Mouse (Mus musculus): ENCODE data around the gene Aak1.
A peak's percentile ranks its signal among the peaks of the same experiment; 100 is the strongest.
"Not testable (repeated sequence)": the region's sequence is repeated elsewhere in the genome, so short reads cannot be mapped to it uniquely, and the experiment has no call there.

The Aak1 gene

GRCm38 (mm10) chr6:87031310-87031709 lies 182.0 kb downstream of the Aak1 start:
- DNase-seq = not testable (repeated sequence)

GRCm38 (mm10) chr6:87032401-87032800 lies 183.1 kb downstream of the Aak1 start:
- no peak for DNase-seq

- no peak for DNase-seq
Measured at GRCm38 (mm10) chr6:87034395-87034794, 185.1 kb downstream of the Aak1 start.

GRCm38 (mm10) chr6:87037826-87038620 lies 188.7 kb downstream of the Aak1 start:
- DNase-seq = no peak

- DNase-seq = no peak
Measured at GRCm38 (mm10) chr6:87039161-87039560, 189.8 kb downstream of the Aak1 start.

GRCm38 (mm10) chr6:87040971-87041370 lies 191.7 kb downstream of the Aak1 start:
- no peak for DNase-seq

- DNase-seq = no peak
Measured at GRCm38 (mm10) chr6:87041431-87041830, 192.1 kb downstream of the Aak1 start.

GRCm38 (mm10) chr6:87042004-87042336 lies 192.7 kb downstream of the Aak1 start:
- no peak for DNase-seq

GRCm38 (mm10) chr6:87042337-87043130 lies 193.2 kb downstream of the Aak1 start, which contains the start of gene Gfpt1:
TSS of gene Gfpt1 (plus strand) at chr6:87042846.
- peak; percentile 96 for DNase-seq

- no peak for DNase-seq
Measured at GRCm38 (mm10) chr6:87043131-87043516, 193.8 kb downstream of the Aak1 start.

GRCm38 (mm10) chr6:87044895-87045294 lies 195.6 kb downstream of the Aak1 start:
- no peak for DNase-seq

- no peak for DNase-seq
Measured at GRCm38 (mm10) chr6:87045507-87045906, 196.2 kb downstream of the Aak1 start.

GRCm38 (mm10) chr6:87048712-87049111 lies 199.4 kb downstream of the Aak1 start:
- not testable (repeated sequence) for DNase-seq

- DNase-seq = no peak
Measured at GRCm38 (mm10) chr6:87051886-87052425, 202.6 kb downstream of the Aak1 start.
